Mouse (Mus musculus): ENCODE results near the gene Ptprg. TPM values are rescaled to one million over a fixed set of nuclear protein-coding genes. Genes with fewer than 3 reads are reported as not detected.

The Ptprg gene
- polyA plus RNA-seq, 1 experiment: 22.0 TPM

- H3K27me3 ChIP-seq (ENCODE audit: control insufficient read depth, insufficient read depth, low read length): no peaks in the 10 kb centered on the region
- H3K4me1 ChIP-seq (ENCODE audit: control insufficient read depth, insufficient read depth, low read length): peaks cover 9% of the 10 kb centered on the region; the same call in 1 of the 2 replicates
- no peak overlapping the region for H3K27ac ChIP-seq (ENCODE audit: insufficient read depth, low read length)
- no peak overlapping the region for H3K4me3 ChIP-seq (replicated peaks; ENCODE audit: insufficient read depth, low read depth, low read length)
- DNase-seq: peak; percentile 22 to 54
- 71% methylated on average over 12 of the region's 12 CpGs for WGBS
- TF ChIP-seq CTCF (IDR thresholded peaks at IDR 0.05; ENCODE audit: borderline replicate concordance, insufficient read depth, low read depth, low read length): no peak
- no peak for TF ChIP-seq POLR2A (IDR thresholded peaks at IDR 0.05; ENCODE audit: borderline replicate concordance, insufficient read depth, low read length)
These were observed 282.5 kb downstream of the Ptprg start for GRCm38 (mm10) chr14:11835706-11836445.

- 98% methylated on average over 1 of the region's 1 CpGs for WGBS
These were observed 284.4 kb downstream of the Ptprg start for GRCm38 (mm10) chr14:11837714-11838113.

GRCm38 (mm10) chr14:11841621-11842020 is 288.3 kb downstream of the Ptprg start:
- DNase-seq: no peak
- TF ChIP-seq POLR2A (IDR thresholded peaks at IDR 0.05; ENCODE audit: borderline replicate concordance, insufficient read depth, low read length): no peak
- TF ChIP-seq CTCF (IDR thresholded peaks at IDR 0.05; ENCODE audit: borderline replicate concordance, insufficient read depth, low read depth, low read length): no peak
- 61% methylated on average over 4 of the region's 4 CpGs for WGBS
- H3K4me1 ChIP-seq (ENCODE audit: control insufficient read depth, insufficient read depth, low read length): peaks cover 5% of the 10 kb centered on the region
- no peak overlapping the region for H3K27ac ChIP-seq (ENCODE audit: insufficient read depth, low read length)
- H3K4me3 ChIP-seq (replicated peaks; ENCODE audit: insufficient read depth, low read depth, low read length): no peak overlapping the region
- no peaks in the 10 kb centered on the region for H3K27me3 ChIP-seq (ENCODE audit: control insufficient read depth, insufficient read depth, low read length)

More at GRCm38 (mm10) chr14:11837714-11838113, 284.4 kb downstream of the Ptprg start:
- H3K4me1 ChIP-seq (ENCODE audit: control insufficient read depth, insufficient read depth, low read length): peaks cover 13% of the 10 kb centered on the region
- no peak overlapping the region for H3K27ac ChIP-seq (ENCODE audit: insufficient read depth, low read length)
- DNase-seq: no peak
- no peaks in the 10 kb centered on the region for H3K27me3 ChIP-seq (ENCODE audit: control insufficient read depth, insufficient read depth, low read length)
- no peak overlapping the region for H3K4me3 ChIP-seq (replicated peaks; ENCODE audit: insufficient read depth, low read depth, low read length)
- TF ChIP-seq CTCF (IDR thresholded peaks at IDR 0.05; ENCODE audit: borderline replicate concordance, insufficient read depth, low read depth, low read length) (no peak), POLR2A (IDR thresholded peaks at IDR 0.05; ENCODE audit: borderline replicate concordance, insufficient read depth, low read length) (no peak)

GRCm38 (mm10) chr14:11852896-11853295 is 299.6 kb downstream of the Ptprg start:
- no peaks in the 10 kb centered on the region; the same call in none of the 2 replicates for H3K4me1 ChIP-seq (ENCODE audit: control insufficient read depth, insufficient read depth, low read length)
- H3K27ac ChIP-seq (ENCODE audit: insufficient read depth, low read length): no peak overlapping the region
- WGBS: 7% methylated on average over 3 of the region's 3 CpGs
- TF ChIP-seq POLR2A (IDR thresholded peaks at IDR 0.05; ENCODE audit: borderline replicate concordance, insufficient read depth, low read length) (no peak), CTCF (IDR thresholded peaks at IDR 0.05; ENCODE audit: borderline replicate concordance, insufficient read depth, low read depth, low read length) (no peak)
- no peaks in the 10 kb centered on the region for H3K27me3 ChIP-seq (ENCODE audit: control insufficient read depth, insufficient read depth, low read length)
- no peak overlapping the region for H3K4me3 ChIP-seq (replicated peaks; ENCODE audit: insufficient read depth, low read depth, low read length)
- peak; percentile 51 to 73 for DNase-seq

GRCm38 (mm10) chr14:11855499-11855898 is 302.2 kb downstream of the Ptprg start:
- TF ChIP-seq CTCF (IDR thresholded peaks at IDR 0.05; ENCODE audit: borderline replicate concordance, insufficient read depth, low read depth, low read length) (no peak), POLR2A (IDR thresholded peaks at IDR 0.05; ENCODE audit: borderline replicate concordance, insufficient read depth, low read length) (no peak)
- Histone ChIP-seq H3K27ac (ENCODE audit: insufficient read depth, low read length) (no peak overlapping the region), H3K4me1 (ENCODE audit: control insufficient read depth, insufficient read depth, low read length) (peaks cover 3% of the 10 kb centered on the region), H3K27me3 (ENCODE audit: control insufficient read depth, insufficient read depth, low read length) (no peaks in the 10 kb centered on the region), H3K4me3 (replicated peaks; ENCODE audit: insufficient read depth, low read depth, low read length) (no peak overlapping the region)
- no peak for DNase-seq

- H3K4me3 ChIP-seq (replicated peaks; ENCODE audit: insufficient read depth, low read depth, low read length): no peak overlapping the region
- TF ChIP-seq POLR2A (IDR thresholded peaks at IDR 0.05; ENCODE audit: borderline replicate concordance, insufficient read depth, low read length) (no peak), CTCF (IDR thresholded peaks at IDR 0.05; ENCODE audit: borderline replicate concordance, insufficient read depth, low read depth, low read length) (no peak)
- H3K27ac ChIP-seq (ENCODE audit: insufficient read depth, low read length): no peak overlapping the region
- WGBS: 14% methylated on average over 3 of the region's 3 CpGs
- DNase-seq: peak; percentile 21 to 47
- H3K4me1 ChIP-seq (ENCODE audit: control insufficient read depth, insufficient read depth, low read length): peaks cover 3% of the 10 kb centered on the region
- H3K27me3 ChIP-seq (ENCODE audit: control insufficient read depth, insufficient read depth, low read length): no peaks in the 10 kb centered on the region
These were observed 304.7 kb downstream of the Ptprg start for GRCm38 (mm10) chr14:11857928-11858481.

GRCm38 (mm10) chr14:11863286-11863685 is 310.0 kb downstream of the Ptprg start:
- no peak for DNase-seq
- TF ChIP-seq CTCF (IDR thresholded peaks at IDR 0.05; ENCODE audit: borderline replicate concordance, insufficient read depth, low read depth, low read length) (no peak), POLR2A (IDR thresholded peaks at IDR 0.05; ENCODE audit: borderline replicate concordance, insufficient read depth, low read length) (no peak)
- H3K27me3 ChIP-seq (ENCODE audit: control insufficient read depth, insufficient read depth, low read length): no peaks in the 10 kb centered on the region
- H3K4me3 ChIP-seq (replicated peaks; ENCODE audit: insufficient read depth, low read depth, low read length): no peak overlapping the region
- no peak overlapping the region for H3K27ac ChIP-seq (ENCODE audit: insufficient read depth, low read length)
- H3K4me1 ChIP-seq (ENCODE audit: control insufficient read depth, insufficient read depth, low read length): no peaks in the 10 kb centered on the region; the same call in 1 of the 2 replicates
- WGBS: 89% methylated on average over 3 of the region's 3 CpGs

- DNase-seq: no peak
- WGBS: 73% methylated on average over 3 of the region's 3 CpGs
- Histone ChIP-seq H3K27ac (ENCODE audit: insufficient read depth, low read length) (no peak overlapping the region), H3K4me1 (ENCODE audit: control insufficient read depth, insufficient read depth, low read length) (peaks cover 4% of the 10 kb centered on the region), H3K27me3 (ENCODE audit: control insufficient read depth, insufficient read depth, low read length) (no peaks in the 10 kb centered on the region), H3K4me3 (replicated peaks; ENCODE audit: insufficient read depth, low read depth, low read length) (no peak overlapping the region)
- TF ChIP-seq POLR2A (IDR thresholded peaks at IDR 0.05; ENCODE audit: borderline replicate concordance, insufficient read depth, low read length) (no peak), CTCF (IDR thresholded peaks at IDR 0.05; ENCODE audit: borderline replicate concordance, insufficient read depth, low read depth, low read length) (no peak)
These were observed 311.5 kb downstream of the Ptprg start for GRCm38 (mm10) chr14:11864840-11865239.

Measured in cerebellum, adult 2 months (tissue).